Mouse (Mus musculus) hindbrain, embryonic 15.5 days (tissue): ENCODE results near the gene Tln2. TPM values are rescaled to one million over a fixed set of nuclear protein-coding genes. Genes with fewer than 3 reads are reported as not detected.

Source experiments
- ATAC-seq: fragments of 200-750 bp; cut with Nextera tagmentation; 2 replicates; pipeline ENCODE4 v1.8.0; 2017; ENCODE audit warnings: low read depth, moderate number of reproducible peaks, moderate TSS enrichment; ENCODE audit not compliant: low FRiP score
- H3K27ac ChIP-seq: fragments of 300-500 bp; sonication (generic); replicated peaks from 2 replicates; pipeline ENCODE4 v1.5.1; 2015; ENCODE audit warnings: mild to moderate bottlenecking, inconsistent platforms
- H3K27me3 ChIP-seq: fragments of 300-500 bp; sonication (generic); 2 replicates; pipeline ENCODE4 v1.6.1; 2015; ENCODE audit warnings: control low read depth, inconsistent platforms
- H3K36me3 ChIP-seq: fragments of 300-500 bp; sonication (generic); 2 replicates; pipeline ENCODE4 v1.6.1; 2015; ENCODE audit warnings: control low read depth, inconsistent platforms
- H3K4me1 ChIP-seq: fragments of 300-500 bp; sonication (generic); replicated peaks from 2 replicates; pipeline ENCODE4 v1.6.1; 2015; ENCODE audit warnings: control low read depth, inconsistent platforms
- H3K4me2 ChIP-seq: fragments of 300-500 bp; sonication (generic); 2 replicates; pipeline ENCODE4 v1.6.1; 2015; ENCODE audit warnings: moderate library complexity, mild to moderate bottlenecking, inconsistent platforms
- H3K4me3 ChIP-seq: fragments of 300-500 bp; sonication (generic); 2 replicates; pipeline ENCODE4 v1.5.1; 2015; ENCODE audit warnings: mild to moderate bottlenecking, inconsistent platforms
- H3K9ac ChIP-seq: fragments of 300-500 bp; sonication (generic); 2 replicates; pipeline ENCODE4 v1.6.1; 2015; ENCODE audit warnings: inconsistent platforms
- H3K9me3 ChIP-seq: fragments of 300-500 bp; sonication (generic); 2 replicates; pipeline ENCODE4 v1.6.1; 2016; ENCODE audit warnings: control low read depth, inconsistent platforms
- WGBS: fragments of 180-500 bp; shearing (Covaris S2); methylation state at CpG from one replicate; pipeline ENCODE4 v1.1.7; 2015; 5-methylcytosine and 5-hydroxymethylcytosine counted together
- polyA plus RNA-seq: library from polyadenylated mRNA; unstranded; fragments of >200 nt; fragmentation: Nextera tagmentation; extraction: Ambion mirVana; gene quantifications from 2 replicates; pipeline ENCODE4 v1.2.1, GENCODE M21; 2015

Gene Tln2
- polyA plus RNA-seq, 1 experiment from 2014 or later, result 32.6 TPM

DNA sequence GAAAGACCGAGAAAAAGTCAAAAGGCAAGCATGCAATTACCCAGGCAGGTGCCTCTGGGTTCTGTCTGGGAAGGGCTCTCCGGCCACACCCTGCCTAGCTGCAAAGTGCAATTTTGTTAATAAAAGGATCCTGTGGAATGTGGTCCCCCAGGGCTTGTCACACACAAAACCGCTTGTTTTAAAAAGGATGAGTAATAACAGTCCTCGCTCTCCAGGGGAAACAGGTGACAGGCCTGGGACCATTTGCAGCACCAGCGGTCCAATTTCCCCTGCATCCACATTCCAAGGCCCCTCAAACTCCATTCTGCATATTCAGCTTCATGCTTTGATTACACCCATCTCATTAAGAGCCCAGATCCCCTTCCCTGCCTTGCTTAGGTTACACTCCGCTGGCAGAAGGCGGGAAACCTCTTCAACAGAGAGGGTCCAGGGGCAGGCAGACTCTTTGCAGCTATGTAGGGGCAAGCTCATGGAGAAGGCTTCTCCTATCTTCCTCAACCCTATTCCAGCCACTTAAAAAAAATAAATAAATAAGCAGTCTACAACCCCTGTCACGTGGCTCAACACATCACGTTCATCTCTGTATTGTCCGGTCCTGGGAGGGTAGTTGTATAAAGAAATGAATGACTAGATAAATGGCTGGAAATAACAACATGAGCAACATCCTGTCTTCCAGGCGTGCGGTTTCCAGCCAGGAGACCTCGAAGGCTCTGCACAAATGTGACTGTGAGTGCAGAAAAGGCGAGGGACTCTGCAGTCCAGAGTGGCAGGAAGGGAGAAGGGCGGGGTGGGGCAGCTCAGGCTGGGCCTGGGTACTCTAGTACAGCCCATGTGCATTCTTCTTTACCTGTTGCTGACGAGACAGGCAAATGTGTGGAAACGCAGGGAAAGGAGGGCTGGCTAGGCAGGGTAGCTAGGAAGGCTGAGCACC is 19.5 kb downstream of the Tln2 start:
- no peak overlapping the region for H3K9ac ChIP-seq
- H3K9me3 ChIP-seq, result no peaks in the 10 kb centered on the region
- no peak overlapping the region for H3K27ac ChIP-seq
- H3K27me3 ChIP-seq, result no peaks in the 10 kb centered on the region
- 61% methylated on average over 17 of the region's 17 CpGs for WGBS
- peaks cover 12% of the 10 kb centered on the region for H3K4me1 ChIP-seq
- no peak overlapping the region for H3K4me2 ChIP-seq
- no peaks in the 10 kb centered on the region for H3K36me3 ChIP-seq
- H3K4me3 ChIP-seq, result no peak overlapping the region
- no peak for ATAC-seq

DNA sequence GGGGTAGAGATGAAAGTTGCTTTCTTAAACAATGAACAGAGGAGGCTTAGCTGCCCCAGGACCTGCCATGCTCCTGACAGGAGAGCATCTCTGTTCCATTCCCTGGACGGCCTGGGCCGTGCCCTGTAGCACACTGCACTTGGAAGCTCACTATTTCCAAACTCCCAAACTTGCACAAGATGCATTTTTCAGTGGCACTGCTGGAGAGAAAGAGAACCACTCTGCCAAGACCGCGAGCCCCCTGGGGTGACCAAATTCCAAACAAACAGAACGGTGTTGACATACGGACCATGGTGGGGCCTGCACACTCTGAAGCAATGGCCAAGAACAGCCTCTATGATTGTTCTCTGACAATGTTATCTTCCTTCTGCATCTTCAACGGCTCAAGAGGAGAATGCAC is 25.1 kb downstream of the Tln2 start:
- no peaks in the 10 kb centered on the region for H3K36me3 ChIP-seq
- H3K4me2 ChIP-seq, result no peak overlapping the region
- no peak overlapping the region for H3K27ac ChIP-seq
- no peak overlapping the region for H3K9ac ChIP-seq
- H3K4me1 ChIP-seq, result no peaks in the 10 kb centered on the region; the same call in 1 of the 2 replicates
- ATAC-seq, result no peak
- no peak overlapping the region for H3K4me3 ChIP-seq
- H3K27me3 ChIP-seq, result no peaks in the 10 kb centered on the region
- H3K9me3 ChIP-seq, result no peaks in the 10 kb centered on the region
- 70% methylated on average over 7 of the region's 7 CpGs for WGBS

DNA sequence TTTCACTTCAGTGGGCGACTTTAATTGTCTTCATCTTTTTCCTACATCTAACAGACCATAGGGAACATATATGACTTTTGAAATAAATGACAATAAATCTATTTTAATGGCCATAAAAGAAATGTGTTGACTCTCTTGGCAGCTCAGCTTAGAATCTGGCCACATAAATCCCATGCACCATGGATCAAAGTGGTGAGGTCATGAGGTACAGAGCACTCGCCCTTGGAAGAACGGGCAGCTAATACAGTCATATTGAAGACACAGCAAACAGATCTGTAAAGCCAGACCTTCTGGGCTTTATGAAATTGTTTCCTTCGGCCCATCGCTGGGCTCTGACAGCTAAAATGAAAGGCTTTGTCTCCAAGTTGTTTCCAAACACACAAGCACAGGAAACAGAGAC is 26.2 kb downstream of the Tln2 start:
- no peak overlapping the region for H3K9ac ChIP-seq
- H3K4me1 ChIP-seq, result no peaks in the 10 kb centered on the region; the same call in 1 of the 2 replicates
- no peaks in the 10 kb centered on the region for H3K36me3 ChIP-seq
- no peak overlapping the region for H3K27ac ChIP-seq
- no peaks in the 10 kb centered on the region for H3K9me3 ChIP-seq
- ATAC-seq, result no peak
- WGBS, result 58% methylated on average over 5 of the region's 5 CpGs
- no peak overlapping the region for H3K4me2 ChIP-seq
- H3K4me3 ChIP-seq, result no peak overlapping the region
- no peaks in the 10 kb centered on the region for H3K27me3 ChIP-seq

DNA sequence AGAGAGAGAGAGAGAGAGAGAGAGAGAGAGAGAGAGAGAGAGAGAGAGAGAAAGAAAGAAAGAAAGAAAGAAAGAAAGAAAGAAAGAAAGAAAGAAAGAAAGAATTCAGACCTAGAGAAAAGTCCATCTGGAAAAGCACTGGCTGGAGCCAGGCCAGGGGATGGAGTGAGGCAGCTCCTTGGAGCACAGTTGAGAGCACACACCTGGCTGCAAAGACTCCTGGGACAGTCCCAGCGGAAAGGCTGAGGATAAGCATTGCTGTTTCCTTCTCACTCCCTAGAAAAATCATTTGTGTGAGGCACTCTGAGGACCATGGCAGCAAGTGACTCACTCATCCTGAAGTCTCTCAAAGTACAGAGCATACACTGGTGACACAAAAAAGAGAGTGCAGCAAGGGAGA is 26.9 kb downstream of the Tln2 start:
- Histone ChIP-seq H3K9ac (no peak overlapping the region), H3K27me3 (no peaks in the 10 kb centered on the region), H3K36me3 (no peaks in the 10 kb centered on the region), H3K4me3 (no peak overlapping the region), H3K4me1 (peaks cover 2% of the 10 kb centered on the region), H3K9me3 (no peaks in the 10 kb centered on the region), H3K27ac (no peak overlapping the region), H3K4me2 (no peak overlapping the region)
- ATAC-seq, result no peak
- WGBS, result 84% methylated on average over 1 of the region's 1 CpGs

DNA sequence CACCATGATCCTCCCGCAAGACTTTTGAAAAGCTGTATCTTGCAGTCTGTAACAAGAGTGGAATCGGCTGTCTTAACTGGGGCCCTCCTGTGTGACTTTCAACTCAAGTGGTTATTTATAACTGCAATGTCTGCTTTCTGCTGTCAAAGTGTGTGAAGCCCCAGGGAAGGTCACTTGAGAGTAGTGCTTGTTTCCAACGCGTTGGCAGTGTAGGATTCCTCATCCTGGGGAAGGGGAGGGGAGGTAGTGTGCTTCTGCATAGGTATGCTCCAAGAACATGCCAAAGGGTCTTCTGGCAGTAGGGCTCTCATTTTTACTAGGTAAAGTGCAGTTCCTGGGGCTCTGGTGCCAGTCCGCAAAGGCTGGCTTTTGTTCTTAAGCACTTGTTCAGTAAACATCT is 29.9 kb downstream of the Tln2 start:
- no peak overlapping the region for H3K27ac ChIP-seq

DNA sequence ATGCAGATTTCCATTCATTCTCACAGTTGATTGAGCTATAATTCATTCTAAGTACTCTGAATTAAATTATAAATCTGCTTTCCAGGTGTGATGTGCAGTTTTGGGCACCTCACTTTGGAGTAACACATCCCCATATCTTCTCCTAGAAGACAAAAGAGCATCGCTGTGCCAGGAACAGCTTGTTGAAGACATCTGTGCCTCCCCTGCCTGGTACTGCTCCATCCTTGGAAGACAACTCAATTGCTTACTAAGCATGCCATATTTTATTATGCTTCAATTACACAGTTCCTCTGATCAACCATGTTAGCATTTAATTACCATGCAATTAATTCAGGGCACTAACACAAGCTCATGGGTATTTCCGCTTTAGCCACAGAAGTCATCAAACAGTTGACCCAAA is 31.8 kb downstream of the Tln2 start:
- no peak for ATAC-seq
- 49% methylated on average over 2 of the region's 2 CpGs for WGBS

More for the DNA sequence above, 29.9 kb downstream of the Tln2 start:
- Histone ChIP-seq H3K36me3 (no peaks in the 10 kb centered on the region), H3K9ac (no peak overlapping the region), H3K27me3 (no peaks in the 10 kb centered on the region), H3K9me3 (no peaks in the 10 kb centered on the region), H3K4me1 (peaks cover 3% of the 10 kb centered on the region), H3K4me3 (no peak overlapping the region), H3K4me2 (no peak overlapping the region)
- ATAC-seq, result no peak
- WGBS, result 81% methylated on average over 5 of the region's 5 CpGs

DNA sequence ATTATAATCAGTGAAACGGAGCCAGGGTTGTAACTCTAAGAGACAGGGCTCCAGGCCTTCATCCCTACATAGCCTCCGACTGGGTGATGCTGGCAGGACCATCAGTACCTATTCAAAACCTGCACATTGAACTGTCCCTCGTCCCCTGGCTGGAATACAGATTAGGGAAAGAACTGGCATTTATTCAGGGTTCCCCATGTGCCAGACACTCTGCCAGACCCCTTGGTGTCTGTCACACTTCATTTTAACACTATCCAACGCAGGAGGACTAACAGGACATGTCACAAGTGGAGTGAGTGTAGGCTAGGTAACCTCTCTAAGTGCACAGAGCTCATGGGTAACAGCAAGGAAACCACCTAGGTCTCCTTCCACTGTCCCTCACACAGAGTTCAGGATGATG is 37.8 kb downstream of the Tln2 start:
- no peak overlapping the region for H3K9ac ChIP-seq
- H3K4me3 ChIP-seq, result no peak overlapping the region
- H3K36me3 ChIP-seq, result no peaks in the 10 kb centered on the region
- H3K27me3 ChIP-seq, result no peaks in the 10 kb centered on the region
- ATAC-seq, result no peak
- no peaks in the 10 kb centered on the region for H3K9me3 ChIP-seq
- no peaks in the 10 kb centered on the region for H3K4me1 ChIP-seq
- WGBS, result 58% methylated on average over 4 of the region's 4 CpGs
- H3K27ac ChIP-seq, result no peak overlapping the region
- H3K4me2 ChIP-seq, result no peak overlapping the region

More for the DNA sequence above, 31.8 kb downstream of the Tln2 start:
- Histone ChIP-seq H3K4me3 (no peak overlapping the region), H3K27ac (no peak overlapping the region), H3K9me3 (no peaks in the 10 kb centered on the region), H3K4me2 (no peak overlapping the region), H3K4me1 (peaks cover 3% of the 10 kb centered on the region; the same call in 1 of the 2 replicates), H3K36me3 (no peaks in the 10 kb centered on the region), H3K9ac (no peak overlapping the region), H3K27me3 (no peaks in the 10 kb centered on the region)

DNA sequence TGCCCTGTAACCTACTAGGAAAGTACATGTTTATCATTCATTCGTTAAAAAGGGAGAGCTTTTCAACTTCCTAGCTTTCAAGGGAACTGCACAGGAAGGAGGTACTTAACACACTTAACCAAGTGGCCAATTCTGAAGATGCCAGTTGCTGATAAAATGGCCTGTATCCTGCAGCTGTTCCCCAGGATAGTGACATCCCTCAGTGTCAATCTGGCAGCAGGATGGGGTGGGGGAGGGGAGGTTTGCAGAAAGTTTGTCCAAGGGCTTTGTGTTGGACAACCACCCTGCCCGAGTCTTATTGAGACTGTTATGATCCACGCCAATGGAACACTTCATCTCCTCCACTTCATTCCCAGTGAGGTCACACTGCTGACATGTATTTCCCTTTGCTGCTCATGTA is 50.0 kb downstream of the Tln2 start:
- Histone ChIP-seq H3K27ac (no peak overlapping the region), H3K4me2 (no peak overlapping the region), H3K36me3 (no peaks in the 10 kb centered on the region), H3K4me3 (no peak overlapping the region), H3K9ac (no peak overlapping the region), H3K9me3 (no peaks in the 10 kb centered on the region), H3K4me1 (no peaks in the 10 kb centered on the region), H3K27me3 (no peaks in the 10 kb centered on the region)
- 65% methylated on average over 3 of the region's 3 CpGs for WGBS
- ATAC-seq, result no peak

DNA sequence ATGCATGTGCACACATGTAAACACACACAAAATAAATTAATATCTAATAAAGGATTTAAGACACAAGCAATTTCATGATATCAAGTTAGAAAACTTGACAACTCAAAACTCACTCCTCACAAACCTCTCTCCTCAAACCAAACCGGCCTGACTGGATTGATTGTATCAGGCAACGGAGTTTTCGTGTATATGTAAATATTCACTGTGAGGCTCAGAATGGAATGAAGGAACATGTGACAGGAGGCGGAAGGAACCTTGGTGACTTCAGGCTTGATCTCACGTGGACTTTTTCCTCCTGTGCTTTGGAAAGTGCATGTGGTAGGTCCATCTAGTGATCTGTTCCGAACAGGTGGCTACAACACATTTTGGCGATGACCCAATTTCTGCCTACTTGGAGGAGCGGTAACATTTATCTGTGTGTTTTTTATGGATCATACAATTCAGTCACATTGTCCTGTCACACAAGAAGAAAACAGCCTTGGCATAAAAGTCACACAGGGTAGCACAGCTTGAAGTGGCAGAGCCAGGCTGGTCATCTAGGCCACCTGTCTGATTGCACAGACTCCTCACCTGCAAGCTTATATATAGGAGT is 54.7 kb downstream of the Tln2 start:
- 88% methylated on average over 8 of the region's 8 CpGs for WGBS
- ATAC-seq, result no peak

DNA sequence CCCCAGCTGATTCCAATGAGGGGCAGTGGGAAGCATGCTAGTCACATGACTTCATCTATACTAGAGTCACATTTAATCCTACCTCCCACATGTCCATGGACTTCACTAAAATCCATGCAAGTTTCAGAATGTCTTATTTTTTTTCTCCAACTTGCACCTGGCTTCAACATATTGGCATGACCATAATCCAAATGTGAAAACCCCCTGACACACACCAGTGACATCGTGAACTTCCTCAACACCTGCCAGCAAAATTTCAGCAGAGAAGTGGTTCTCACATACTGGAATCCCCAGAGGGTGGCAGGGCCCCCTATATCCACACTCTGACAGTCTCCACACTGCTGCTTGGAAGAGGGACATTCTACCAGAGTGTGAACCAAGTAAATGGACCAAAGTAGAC is 57.7 kb downstream of the Tln2 start:
- Histone ChIP-seq H3K4me1 (peaks cover 7% of the 10 kb centered on the region), H3K4me2 (no peak overlapping the region), H3K27ac (no peak overlapping the region), H3K9me3 (no peaks in the 10 kb centered on the region), H3K27me3 (no peaks in the 10 kb centered on the region), H3K9ac (no peak overlapping the region), H3K4me3 (no peak overlapping the region), H3K36me3 (no peaks in the 10 kb centered on the region)
- WGBS, result 86% methylated on average over 1 of the region's 1 CpGs
- no peak for ATAC-seq

More for the DNA sequence above, 54.7 kb downstream of the Tln2 start:
- H3K4me1 ChIP-seq, result no peaks in the 10 kb centered on the region
- H3K36me3 ChIP-seq, result no peaks in the 10 kb centered on the region
- H3K27me3 ChIP-seq, result no peaks in the 10 kb centered on the region
- H3K9ac ChIP-seq, result no peak overlapping the region
- H3K4me2 ChIP-seq, result no peak overlapping the region
- no peak overlapping the region for H3K4me3 ChIP-seq
- H3K27ac ChIP-seq, result no peak overlapping the region
- H3K9me3 ChIP-seq, result no peaks in the 10 kb centered on the region

DNA sequence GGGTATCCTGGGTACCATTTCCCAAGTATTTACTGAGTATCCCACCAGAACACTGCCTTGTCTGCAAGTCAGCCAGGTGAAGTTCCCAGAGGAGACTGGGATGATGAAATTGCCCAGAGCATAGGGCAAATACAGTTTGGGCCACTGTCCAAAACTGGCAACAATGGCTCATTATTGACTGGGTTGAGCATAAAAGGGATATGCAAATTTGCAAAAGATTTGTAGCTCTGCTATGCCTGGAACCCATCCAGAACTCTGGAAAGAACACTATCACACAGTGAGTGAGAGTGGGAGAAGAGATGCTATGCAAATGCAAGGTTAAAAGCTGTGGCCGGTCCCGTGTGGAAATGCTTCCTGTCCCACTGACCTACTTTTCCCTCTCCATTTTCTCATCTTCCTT is 63.1 kb downstream of the Tln2 start:
- H3K36me3 ChIP-seq, result no peaks in the 10 kb centered on the region
- 0 out of 2 replicates have a peak overlapping the region, but pooled peaks have one; percentile 23 for H3K27ac ChIP-seq
- no peak overlapping the region for H3K4me3 ChIP-seq
- H3K4me1 ChIP-seq, result peaks cover 25% of the 10 kb centered on the region
- no peak overlapping the region for H3K9ac ChIP-seq
- no peaks in the 10 kb centered on the region for H3K27me3 ChIP-seq
- peak; percentile 45; the same call in 1 of the 2 replicates for ATAC-seq
- H3K9me3 ChIP-seq, result no peaks in the 10 kb centered on the region
- 44% methylated on average over 2 of the region's 2 CpGs for WGBS
- H3K4me2 ChIP-seq, result no peak overlapping the region

DNA sequence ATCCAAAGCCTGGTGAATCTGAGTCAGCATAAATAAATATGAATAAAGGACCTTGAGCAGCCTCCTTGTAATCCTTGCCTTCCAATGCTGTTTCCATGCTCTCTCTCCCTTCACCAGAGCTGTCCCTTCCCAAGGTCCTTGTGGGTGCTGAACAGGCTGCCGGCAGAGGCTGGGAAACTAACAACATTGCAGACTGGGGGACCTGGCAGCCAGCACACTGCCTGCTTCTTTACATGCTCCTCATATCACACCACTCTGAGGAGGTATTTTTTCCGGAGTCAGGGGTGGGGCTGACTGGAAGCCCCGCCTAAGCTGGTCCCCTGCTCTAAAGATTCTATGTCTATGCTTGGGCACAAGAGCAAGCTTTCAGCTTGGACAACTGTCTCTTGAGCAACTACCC is 64.2 kb downstream of the Tln2 start:
- H3K4me2 ChIP-seq, result no peak overlapping the region
- 60% methylated on average over 3 of the region's 3 CpGs for WGBS
- no peak overlapping the region for H3K9ac ChIP-seq
- no peaks in the 10 kb centered on the region for H3K36me3 ChIP-seq
- peaks cover 25% of the 10 kb centered on the region for H3K4me1 ChIP-seq
- no peaks in the 10 kb centered on the region for H3K9me3 ChIP-seq
- no peak overlapping the region for H3K4me3 ChIP-seq
- no peaks in the 10 kb centered on the region for H3K27me3 ChIP-seq
- ATAC-seq, result no peak
- 0 out of 2 replicates have a peak overlapping the region, but pooled peaks have one; percentile 23 for H3K27ac ChIP-seq
